Mouse (Mus musculus) megakaryocyte progenitor cell, adult 5-6 weeks (primary cell): ENCODE results near the gene Tedc1. TPM values are rescaled to one million over a fixed set of nuclear protein-coding genes. Genes with fewer than 3 reads are reported as not detected.
A peak's percentile ranks its signal among the peaks of the same experiment; 100 is the strongest.

Source experiments
- ATAC-seq: replicated peaks from 2 replicates; pipeline ENCODE4 v1.8.0; 2016; ENCODE audit warnings: mild to moderate bottlenecking, moderate TSS enrichment, inconsistent platforms; ENCODE audit not compliant: poor library complexity
- total RNA-seq, 2 experiments: library from RNA; stranded (forward) in 1 of 2; stranded (reverse) in 1 of 2; fragments of 157-497, 149-512 nt in 1 of 2; fragments of 200-1000 nt in 1 of 2; gene quantifications; 2 replicates each; pipeline versions ENCODE4 v1.2.3 to v1.2.4; 2015 to 2017

Gene Tedc1
- total RNA-seq, 2 experiments from 2014 or later = 5.3 to 17.8 TPM

- no peak for ATAC-seq
Measured at GRCm38 (mm10) chr12:113138901-113139864, 17.0 kb upstream of the Tedc1 start.

GRCm38 (mm10) chr12:113139908-113140615 lies 16.2 kb upstream of the Tedc1 start, which contains the start of gene Crip2:
Gene Crip2 (plus strand): TSS chr12:113140236.
- ATAC-seq = peak; percentile 67

GRCm38 (mm10) chr12:113140616-113141411 lies 15.4 kb upstream of the Tedc1 start:
- ATAC-seq = peak; percentile 30

GRCm38 (mm10) chr12:113141531-113141973 lies 14.7 kb upstream of the Tedc1 start:
- ATAC-seq = no peak

GRCm38 (mm10) chr12:113142021-113142975 lies 13.9 kb upstream of the Tedc1 start:
- no peak for ATAC-seq

GRCm38 (mm10) chr12:113143164-113143563 lies 13.1 kb upstream of the Tedc1 start:
- no peak for ATAC-seq

- ATAC-seq = no peak
Measured at GRCm38 (mm10) chr12:113144001-113144756, 12.0 kb upstream of the Tedc1 start.

GRCm38 (mm10) chr12:113144886-113145285 lies 11.3 kb upstream of the Tedc1 start:
- no peak for ATAC-seq

- ATAC-seq = no peak
Measured at GRCm38 (mm10) chr12:113145591-113145990, 10.6 kb upstream of the Tedc1 start.

GRCm38 (mm10) chr12:113146112-113147057 lies 9.8 kb upstream of the Tedc1 start, which contains the start of gene Crip1:
Gene Crip1 (plus strand): TSS chr12:113146316.
- peak; percentile 67 for ATAC-seq

- no peak for ATAC-seq
Measured at GRCm38 (mm10) chr12:113147481-113147880, 8.7 kb upstream of the Tedc1 start.

- peak; percentile 24 for ATAC-seq
Measured at GRCm38 (mm10) chr12:113148381-113149035, 7.7 kb upstream of the Tedc1 start.

GRCm38 (mm10) chr12:113149341-113149740 lies 6.9 kb upstream of the Tedc1 start:
- no peak for ATAC-seq

- ATAC-seq = no peak
Measured at GRCm38 (mm10) chr12:113149896-113150295, 6.3 kb upstream of the Tedc1 start.

- ATAC-seq = no peak
Measured at GRCm38 (mm10) chr12:113150591-113150990, 5.6 kb upstream of the Tedc1 start.

- no peak for ATAC-seq
Measured at GRCm38 (mm10) chr12:113151046-113151445, 5.2 kb upstream of the Tedc1 start.

GRCm38 (mm10) chr12:113151661-113152271 lies 4.5 kb upstream of the Tedc1 start:
- ATAC-seq = peak; percentile 6
